ENCODE assay signal across 35 mouse cellular contexts in genomic region chr2:108980921-108981320, GRCm38 (mm10).
"Had no signal": no experiment of that assay in that cellular context is flagged by ENCODE, and none has a peak within 500 bp of the region (broad histone marks: within the 10 kb centered on the region; RNA-seq: fewer than 3 reads in every experiment).

No protein-coding gene starts in this region.

- ATAC-seq: hindbrain, embryonic 16.5 days; hindbrain, postnatal 0 days; inflammation-experienced regulatory T-cells, adult 6 months; intestine, embryonic 15.5 days; intestine, embryonic 16.5 days; intestine, postnatal 0 days had no signal

- H3K9ac ChIP-seq: heart, embryonic 12.5 days; heart, embryonic 13.5 days; heart, embryonic 15.5 days; hindbrain, embryonic 12.5 days; hindbrain, embryonic 13.5 days; hindbrain, embryonic 14.5 days; hindbrain, embryonic 15.5 days; intestine, embryonic 15.5 days; kidney, embryonic 15.5 days had no signal

- H3K4me1 ChIP-seq: heart, embryonic 10.5 days; heart, embryonic 12.5 days; heart, embryonic 13.5 days; heart, embryonic 15.5 days; hindbrain, embryonic 10.5 days; hindbrain, embryonic 12.5 days; hindbrain, embryonic 13.5 days; hindbrain, embryonic 15.5 days; intestine, embryonic 15.5 days; kidney, embryonic 15.5 days had no signal

- H3K27ac ChIP-seq: heart, embryonic 10.5 days; heart, embryonic 13.5 days; heart, embryonic 15.5 days; hindbrain, embryonic 10.5 days; hindbrain, embryonic 12.5 days; hindbrain, embryonic 13.5 days; hindbrain, embryonic 14.5 days; hindbrain, embryonic 15.5 days; hindbrain, postnatal 0 days; intestine, embryonic 15.5 days; kidney, embryonic 15.5 days; kidney, postnatal 0 days; layer of hippocampus, adult 2 months had no signal

- DNase-seq: heart, postnatal 10 days; heart, postnatal 14 days; heart, postnatal 36 days; heart, postnatal 4 days; kidney, adult 11 months; kidney, adult 18-20 months; kidney, adult 2 months; kidney, adult 8-10 months; kidney, adult 9 months; kidney, postnatal 10 days; kidney, postnatal 14 days; kidney, postnatal 25 days; kidney, postnatal 36 days; kidney, postnatal 4 days; layer of hippocampus, adult 9-11 months; layer of hippocampus, postnatal 36 days had no signal

- H3K4me3 ChIP-seq: heart, embryonic 10.5 days; heart, embryonic 12.5 days; heart, embryonic 13.5 days; heart, embryonic 15.5 days; hindbrain, embryonic 10.5 days; hindbrain, embryonic 12.5 days; hindbrain, embryonic 13.5 days; hindbrain, embryonic 15.5 days; intestine, embryonic 15.5 days; kidney, embryonic 15.5 days; layer of hippocampus, adult 2 months had no signal

- H3K4me2 ChIP-seq: heart, embryonic 11.5 days; heart, embryonic 12.5 days; heart, embryonic 13.5 days; heart, embryonic 15.5 days; hindbrain, embryonic 12.5 days; hindbrain, embryonic 13.5 days; hindbrain, embryonic 14.5 days; hindbrain, embryonic 15.5 days; intestine, embryonic 15.5 days; kidney, embryonic 15.5 days had no signal

- H3K36me3 ChIP-seq: heart, embryonic 10.5 days; heart, embryonic 12.5 days; heart, embryonic 13.5 days; heart, embryonic 15.5 days; hindbrain, embryonic 10.5 days; hindbrain, embryonic 12.5 days; hindbrain, embryonic 13.5 days; hindbrain, embryonic 15.5 days; intestine, embryonic 15.5 days; kidney, embryonic 15.5 days had no signal

- H3K27me3 ChIP-seq: heart, embryonic 12.5 days; heart, embryonic 13.5 days; heart, embryonic 15.5 days; hindbrain, embryonic 12.5 days; hindbrain, embryonic 13.5 days; hindbrain, embryonic 15.5 days; intestine, embryonic 15.5 days; kidney, embryonic 15.5 days had no signal

- H3K9me3 ChIP-seq: heart, embryonic 10.5 days; heart, embryonic 12.5 days; heart, embryonic 13.5 days; heart, embryonic 15.5 days; hindbrain, embryonic 10.5 days; hindbrain, embryonic 12.5 days; hindbrain, embryonic 13.5 days; hindbrain, embryonic 15.5 days; intestine, embryonic 15.5 days; kidney, embryonic 15.5 days had no signal
